Mouse (Mus musculus): ENCODE measurements around the gene Gm13757.
"Not testable (repeated sequence)": the region's sequence is repeated elsewhere in the genome, so short reads cannot be mapped to it uniquely, and the experiment has no call there.

Gm13757 gene

GRCm38 (mm10) chr2:88449031-88449430, at the start of gene Gm13757:
Gene Gm13757 (minus strand): TSS chr2:88449131.
- DNase-seq = no peak

GRCm38 (mm10) chr2:88493020-88493419, 44.1 kb upstream of the Gm13757 start, which contains the start of gene Olfr1185-ps1:
Gene Olfr1185-ps1 (plus strand): TSS chr2:88493320.
- DNase-seq = no peak

- no peak for DNase-seq
Observed at GRCm38 (mm10) chr2:88483298-88483697, 34.4 kb upstream of the Gm13757 start, which contains the start of gene Olfr1184. Gene Olfr1184 (plus strand): TSS chr2:88483598.

GRCm38 (mm10) chr2:88454567-88454966, 5.6 kb upstream of the Gm13757 start, which contains the start of gene Olfr1183:
Gene Olfr1183 (plus strand): TSS chr2:88454867.
- not testable (repeated sequence) for DNase-seq

GRCm38 (mm10) chr2:88426071-88426470, 22.9 kb downstream of the Gm13757 start, which contains the start of gene Olfr1181:
Gene Olfr1181 (minus strand): TSS chr2:88426171.
- no peak for DNase-seq

- no peak for DNase-seq
Observed at GRCm38 (mm10) chr2:88419051-88419450, 29.9 kb downstream of the Gm13757 start, which contains the start of gene Olfr1180. Gene Olfr1180 (minus strand): TSS chr2:88419151.

GRCm38 (mm10) chr2:88406353-88406752, 42.6 kb downstream of the Gm13757 start, which contains the start of gene Olfr1179:
Gene Olfr1179 (minus strand): TSS chr2:88406453.
- no peak for DNase-seq

Measured in cerebellum, adult 18-20 months (tissue).